Mouse (Mus musculus) cerebellum, adult 11-12 months (tissue): ENCODE data around the gene Crybg1.

Experiments used
- DNase-seq: peaks from one replicate; pipeline ENCODE4 v3.0.0; 2022

The Crybg1 gene

DNA sequence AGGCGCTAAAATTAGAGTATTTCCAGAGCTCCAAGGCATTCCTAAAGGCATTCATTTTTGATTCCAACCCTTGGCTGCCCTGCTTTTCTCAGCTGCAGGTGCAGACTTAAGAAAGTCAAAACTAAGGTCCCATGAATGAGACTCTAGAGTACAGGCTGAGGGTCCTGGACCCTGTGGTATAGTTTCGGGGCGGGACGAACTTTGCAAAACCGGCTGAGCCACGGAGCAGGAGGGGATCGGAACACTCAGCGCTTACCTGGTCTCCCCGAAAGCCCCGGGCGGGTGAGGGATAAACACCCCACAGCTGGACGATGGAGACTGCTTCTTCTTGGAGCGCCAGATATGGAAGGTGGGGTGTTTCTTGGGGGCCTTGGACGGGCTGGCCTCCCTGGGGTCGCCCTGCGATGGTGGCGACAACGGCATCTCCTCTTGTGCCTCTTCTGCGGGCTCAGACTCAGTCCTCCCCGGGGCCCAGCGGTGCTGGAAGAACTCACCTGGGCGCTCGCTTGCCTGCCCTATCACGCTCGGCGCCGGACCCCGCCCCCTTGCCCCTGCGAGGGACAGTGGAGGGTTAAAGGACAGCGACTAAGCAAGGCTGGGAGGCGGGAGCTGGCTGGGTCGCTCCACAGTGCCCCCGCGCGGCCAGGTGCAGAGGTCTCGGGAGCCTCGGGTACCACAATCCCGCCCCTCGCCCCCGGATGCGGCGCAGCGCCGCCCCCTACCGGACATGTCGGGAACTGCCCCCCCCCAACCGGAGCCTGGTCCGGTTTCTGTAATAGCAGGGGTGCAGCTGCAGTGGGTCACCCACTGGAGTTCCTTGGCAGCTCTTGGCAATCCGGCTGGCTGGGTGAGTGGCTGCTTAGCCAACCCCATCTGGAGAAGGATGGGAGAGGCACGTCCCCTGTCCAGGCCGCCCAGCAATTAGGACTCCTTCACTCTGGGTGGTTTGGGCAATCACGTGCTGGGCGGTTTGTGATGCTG lies at the start of gene Crybg1:
TSS of gene Crybg1 (minus strand) at position 517 of the 981 bp plus-strand sequence.
- DNase-seq = peak; percentile 4

DNA sequence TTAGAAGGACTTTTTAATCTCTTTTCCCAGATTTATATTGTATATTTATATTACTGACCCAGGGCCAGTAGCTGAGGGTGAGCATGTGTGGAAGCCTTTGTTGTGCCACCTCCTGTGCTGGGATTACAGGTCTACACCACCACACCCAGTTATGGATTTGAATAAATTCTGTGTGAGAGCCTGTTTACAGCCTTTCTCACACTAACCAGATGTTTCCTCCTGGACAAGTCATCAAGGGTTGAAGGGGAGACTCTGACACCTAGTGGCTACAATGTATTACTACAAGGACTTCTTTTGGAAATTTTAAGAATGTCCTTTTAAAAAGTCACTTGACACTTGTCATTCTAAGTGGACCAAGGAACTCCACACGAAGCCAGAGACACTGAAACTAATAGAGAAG lies 28.7 kb upstream of the Crybg1 start:
- no peak for DNase-seq

DNA sequence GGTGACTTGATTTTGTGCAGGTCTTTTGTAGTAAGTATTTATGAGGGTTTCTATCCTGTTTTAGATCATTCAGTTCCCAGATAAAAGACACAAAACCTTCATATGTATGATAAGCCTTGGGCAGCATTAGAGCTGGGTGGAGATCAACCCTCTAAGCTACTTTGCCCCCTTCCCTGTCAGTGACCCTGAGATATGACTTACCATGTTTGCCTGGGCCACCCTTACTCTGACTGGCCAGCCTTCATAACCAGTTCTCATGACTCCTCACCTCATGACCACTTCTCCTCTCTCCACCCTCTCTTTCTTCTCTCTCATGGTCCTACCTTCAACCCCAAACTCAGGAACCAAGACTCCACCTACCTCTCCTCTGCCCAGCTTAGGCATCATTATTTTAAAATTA lies 27.9 kb upstream of the Crybg1 start:
- no peak for DNase-seq

GRCm38 (mm10) chr10:44176120-44176519 lies 27.5 kb upstream of the Crybg1 start:
- DNase-seq = no peak

GRCm38 (mm10) chr10:44170145-44170544 lies 21.5 kb upstream of the Crybg1 start:
- no peak for DNase-seq

DNA sequence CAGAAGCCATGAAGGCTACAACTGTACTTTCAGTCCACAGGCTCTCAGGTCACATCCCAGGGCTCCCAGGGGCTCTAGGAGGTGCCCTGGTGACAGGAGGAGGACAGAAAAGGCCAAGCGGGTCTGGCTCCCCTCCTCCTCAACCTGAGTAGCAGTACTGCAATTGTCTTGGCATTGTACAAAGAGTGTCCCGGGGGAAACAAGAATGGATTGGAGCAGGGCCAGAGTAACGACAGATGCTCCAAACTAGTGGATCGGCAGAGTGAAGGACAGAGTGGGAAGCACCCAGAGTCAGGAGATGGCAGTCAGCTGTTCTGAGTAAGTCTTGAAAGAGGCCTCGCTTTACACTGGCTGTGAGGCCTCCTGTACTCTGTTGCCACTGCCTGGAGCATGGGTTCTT lies 18.4 kb upstream of the Crybg1 start:
- no peak for DNase-seq

DNA sequence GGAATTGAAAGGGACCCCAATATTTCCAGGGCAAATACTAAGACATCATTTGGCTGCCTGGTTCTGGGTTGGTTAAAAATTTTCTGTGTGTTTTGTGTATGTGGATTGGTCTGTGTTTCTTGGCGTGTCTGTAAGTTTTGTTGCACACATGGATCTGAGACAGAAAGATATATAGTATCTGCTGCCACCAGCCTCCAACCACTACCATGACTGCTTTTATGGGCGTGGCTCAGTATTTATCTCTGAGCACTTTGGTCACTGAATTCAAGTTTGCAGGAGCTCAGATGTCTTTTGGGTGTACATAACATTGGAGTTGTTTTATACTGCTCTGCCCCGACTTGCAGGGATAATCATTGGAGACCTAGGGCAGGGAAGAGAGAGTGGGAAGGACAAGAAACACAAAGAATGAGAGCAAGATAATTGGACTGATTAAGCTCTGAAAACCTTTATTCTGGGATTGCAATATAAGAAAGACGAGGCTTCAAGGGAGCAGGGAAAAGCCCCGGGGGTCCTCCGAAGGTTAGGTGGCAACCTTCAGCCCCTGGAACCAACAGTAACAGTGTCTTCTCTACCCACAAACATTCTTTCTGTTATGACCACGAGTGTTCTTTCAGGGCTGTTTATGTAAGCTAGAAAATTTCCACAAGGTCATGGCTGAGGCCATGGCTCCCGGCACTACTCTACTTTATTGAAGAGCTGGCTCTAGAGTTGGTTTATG lies 15.8 kb upstream of the Crybg1 start:
- DNase-seq = no peak

- no peak for DNase-seq
Observed at GRCm38 (mm10) chr10:44163028-44163427, 14.4 kb upstream of the Crybg1 start.

- no peak for DNase-seq
Observed at GRCm38 (mm10) chr10:44160150-44160549, 11.5 kb upstream of the Crybg1 start.

GRCm38 (mm10) chr10:44157489-44157888 lies 8.8 kb upstream of the Crybg1 start:
- DNase-seq = no peak

- DNase-seq = no peak
Observed at GRCm38 (mm10) chr10:44150501-44150900, 1.8 kb upstream of the Crybg1 start.

- no peak for DNase-seq
Observed at GRCm38 (mm10) chr10:44143401-44143800, 5.3 kb downstream of the Crybg1 start.

DNA sequence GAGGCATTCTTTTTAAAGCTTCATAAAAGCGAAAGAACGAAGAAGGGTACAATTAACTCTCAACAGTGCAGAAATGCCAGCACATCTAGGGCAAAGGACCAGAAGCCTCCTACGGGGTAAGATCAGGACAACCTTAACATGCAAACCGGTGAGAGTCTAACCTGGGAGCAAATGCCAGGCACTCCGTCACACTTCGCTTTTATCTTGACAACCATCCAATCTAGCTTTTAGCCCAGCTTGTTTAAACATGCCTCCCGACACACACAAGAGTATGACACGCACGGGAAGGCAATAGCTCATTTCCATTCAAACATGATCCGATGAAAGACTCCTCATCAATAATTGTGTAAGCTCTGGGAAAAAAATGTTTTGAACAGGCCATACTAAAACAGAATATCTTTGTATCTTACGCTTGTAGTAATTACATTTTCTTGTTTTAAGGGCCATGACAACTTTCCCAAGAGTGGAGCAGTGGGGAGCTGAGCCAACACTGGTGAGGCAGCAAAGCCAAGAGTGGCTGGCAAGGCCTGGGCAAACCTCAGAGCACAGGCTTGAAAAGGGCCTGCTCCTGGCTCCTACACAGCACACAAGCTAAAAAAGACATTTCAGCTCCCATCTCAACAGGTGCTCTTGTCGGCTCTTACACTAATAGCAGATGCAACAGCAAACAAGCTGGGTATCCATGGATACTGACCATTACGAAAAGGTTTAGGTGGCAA lies 10.4 kb downstream of the Crybg1 start:
- no peak for DNase-seq

DNA sequence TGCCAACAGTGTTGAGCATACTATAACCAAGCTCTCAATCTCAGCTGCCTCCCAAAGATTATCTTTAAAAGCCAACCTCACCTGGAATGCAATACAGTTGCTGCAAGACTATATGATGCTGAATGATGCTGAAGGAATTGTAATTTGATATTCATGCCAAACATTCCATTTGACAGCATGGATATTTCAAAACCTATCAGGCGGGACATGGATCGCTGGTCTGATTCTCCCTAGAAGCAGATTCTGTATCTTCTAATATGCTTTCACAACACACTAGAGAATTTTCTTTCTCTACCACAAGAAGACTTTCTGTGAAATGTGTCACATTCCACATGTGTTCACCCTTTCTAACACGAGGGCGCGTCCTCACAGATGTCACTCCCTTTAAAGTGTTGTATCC lies 22.6 kb downstream of the Crybg1 start:
- DNase-seq = no peak

DNA sequence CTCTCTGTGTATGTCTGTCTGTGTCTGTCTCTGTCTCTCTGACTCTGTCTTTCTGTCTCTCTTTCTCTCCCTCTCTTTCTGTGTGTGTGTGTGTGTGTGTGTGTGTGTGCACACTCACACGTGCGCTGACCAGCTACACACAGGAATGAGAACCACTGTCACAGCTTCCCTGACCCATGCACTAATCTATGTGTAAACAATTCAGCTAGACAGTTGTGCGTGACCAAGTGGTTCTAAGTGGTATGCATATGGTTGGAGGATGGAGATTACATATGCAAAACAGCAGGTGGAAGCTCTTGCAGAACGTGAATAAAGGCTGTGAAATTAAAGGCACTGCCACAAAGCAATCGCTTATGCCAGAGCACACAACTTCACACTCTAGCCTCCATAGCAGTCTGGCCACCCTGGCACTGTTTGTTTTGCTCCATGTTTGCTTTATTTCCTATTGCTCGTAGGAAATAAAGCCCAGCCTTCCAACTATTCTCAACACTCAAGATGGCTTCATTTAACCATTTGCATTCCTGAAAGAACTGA lies 24.2 kb downstream of the Crybg1 start:
- DNase-seq = no peak

GRCm38 (mm10) chr10:44118616-44119015 lies 30.0 kb downstream of the Crybg1 start:
- DNase-seq = no peak

DNA sequence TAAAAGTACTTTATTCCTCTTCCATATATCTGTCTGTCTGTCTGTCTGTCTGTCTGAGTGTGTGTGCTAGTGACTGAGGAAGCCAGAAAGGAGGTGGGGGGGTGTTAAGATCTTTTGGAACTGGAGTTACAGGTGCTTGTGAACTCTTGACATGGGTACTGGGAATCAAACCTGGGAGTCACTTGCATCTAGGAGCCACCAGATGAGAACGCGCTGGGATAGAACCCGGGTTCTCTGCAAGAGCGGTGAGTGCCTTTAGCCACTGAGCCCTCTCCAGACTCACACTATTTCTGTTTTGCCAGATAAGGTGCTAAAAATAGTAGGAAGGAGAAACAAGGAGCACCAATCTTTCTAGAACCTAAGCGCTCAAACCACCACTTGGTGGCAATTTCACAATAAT lies 31.9 kb downstream of the Crybg1 start:
- DNase-seq = no peak

DNA sequence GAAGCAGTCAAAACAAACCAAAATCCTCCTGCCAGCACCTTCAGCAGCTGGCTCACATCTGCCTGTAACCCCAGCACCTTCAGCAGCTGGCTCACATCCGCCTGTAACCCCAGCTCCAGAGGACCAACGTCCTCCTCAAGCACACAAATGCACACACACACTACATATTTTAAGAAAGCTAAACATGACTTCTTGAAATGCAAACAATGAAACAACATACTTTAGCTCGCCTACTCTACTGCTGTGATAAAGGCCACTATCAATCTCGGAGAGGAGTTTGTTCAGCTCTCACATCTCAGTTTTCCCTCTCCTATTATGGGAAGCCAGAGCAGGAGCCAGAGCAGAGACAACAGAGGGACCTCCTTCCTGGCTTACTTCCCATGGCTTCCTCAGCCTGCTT lies 34.0 kb downstream of the Crybg1 start:
- no peak for DNase-seq

DNA sequence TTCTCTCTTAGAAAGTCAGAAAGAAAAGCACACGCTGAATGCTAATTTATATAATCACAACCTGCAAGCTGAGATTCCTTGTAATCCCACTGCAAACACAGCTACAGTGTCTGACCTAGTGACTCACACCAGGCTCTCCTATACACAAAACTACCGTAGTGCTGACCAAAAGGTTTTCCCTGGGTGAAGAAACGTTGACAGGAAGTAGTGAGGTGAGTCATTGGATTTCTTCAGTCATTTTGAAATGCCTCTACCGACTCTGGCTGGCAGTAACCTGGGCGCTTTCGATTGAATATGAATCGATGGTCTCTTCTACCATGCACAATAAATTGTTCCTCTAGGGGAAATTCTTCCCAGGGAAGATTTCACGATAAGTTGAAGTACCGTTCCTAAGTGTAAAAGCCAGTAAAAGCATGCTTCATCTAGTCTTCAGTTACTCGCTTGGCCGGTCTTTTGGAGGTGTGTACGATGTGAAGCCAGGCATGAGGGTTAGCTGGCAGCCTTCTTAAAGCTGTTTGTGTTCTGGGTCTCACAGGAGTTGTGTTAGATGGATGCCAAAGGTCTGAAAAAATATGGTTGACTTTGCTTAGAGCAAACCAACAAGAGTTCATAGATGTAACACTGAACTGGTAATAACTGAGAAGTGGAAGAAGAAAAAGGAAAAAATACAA lies 36.5 kb downstream of the Crybg1 start:
- DNase-seq = no peak

- DNase-seq = no peak
Observed at GRCm38 (mm10) chr10:44111168-44111567, 37.5 kb downstream of the Crybg1 start.

DNA sequence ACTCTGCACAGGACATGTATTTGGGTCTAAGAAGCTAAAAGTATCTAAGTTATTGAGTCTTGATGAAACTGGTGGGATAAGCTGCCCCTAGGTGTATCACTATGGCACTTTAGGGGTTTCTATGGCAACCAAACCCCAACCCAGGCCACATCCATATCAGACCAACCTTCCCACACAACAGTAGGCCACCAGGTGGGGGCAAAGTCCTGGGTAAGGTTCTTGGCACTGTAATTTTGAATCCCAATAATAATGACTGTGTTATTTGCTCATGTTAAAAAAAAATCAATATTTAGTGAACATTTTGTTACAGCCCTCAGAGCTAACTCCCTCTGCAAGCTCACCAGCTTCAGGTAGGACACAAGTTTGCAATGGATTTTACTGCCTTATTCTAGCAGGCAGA lies 38.2 kb downstream of the Crybg1 start:
- DNase-seq = no peak

DNA sequence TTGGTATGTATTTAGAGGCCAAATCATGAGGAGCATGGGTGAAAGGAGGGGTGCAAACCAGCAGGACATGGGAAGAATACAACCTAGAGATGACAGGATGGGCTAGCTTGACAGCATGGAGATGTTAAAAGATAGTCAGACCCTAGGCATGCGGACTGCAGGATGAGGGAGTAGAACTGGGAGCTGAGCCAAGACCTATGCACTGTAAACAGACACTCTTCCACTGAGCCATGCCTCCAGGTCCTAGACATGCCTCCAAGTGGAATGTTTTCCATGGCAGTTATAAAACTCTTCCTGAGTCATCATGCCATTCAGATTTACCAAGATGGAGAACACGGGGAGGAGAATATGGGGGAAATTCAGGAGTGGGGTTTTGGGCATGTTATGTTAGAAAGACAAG lies 53.9 kb downstream of the Crybg1 start:
- DNase-seq = no peak

DNA sequence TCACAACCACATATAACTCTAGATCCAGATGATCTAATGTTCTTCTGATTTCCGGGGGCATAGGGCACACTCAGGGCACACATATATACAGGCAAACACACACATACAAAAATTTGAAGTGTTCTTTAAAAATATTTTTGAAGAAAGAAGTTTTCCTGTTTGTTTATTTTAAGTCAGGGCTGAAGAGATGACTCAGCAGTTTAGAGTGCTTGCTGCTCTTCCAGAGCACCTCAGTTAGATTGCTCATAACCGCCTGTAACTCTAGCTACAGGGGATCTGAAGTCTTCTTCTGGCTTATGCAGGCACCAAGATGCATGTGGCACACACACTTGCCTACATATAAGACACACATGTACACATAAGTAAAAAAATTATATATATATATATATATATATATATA lies 56.9 kb downstream of the Crybg1 start:
- DNase-seq = no peak
